Mouse (Mus musculus) CH12.LX (cell line): ENCODE results near the gene Hipk1. TPM values are rescaled to one million over a fixed set of nuclear protein-coding genes. Genes with fewer than 3 reads are reported as not detected.

Source experiments
- DNase-seq: peaks from one replicate; pipeline ENCODE4 v3.0.0-alpha.2; 2013; ENCODE audit errors: extremely low read depth
- H3K27ac ChIP-seq: 2 replicates; pipeline ENCODE4 v1.5.1; 2012; ENCODE audit warnings: low read depth, mild to moderate bottlenecking, control low read depth, moderate library complexity; ENCODE audit not compliant: insufficient read depth
- H3K27me3 ChIP-seq: replicated peaks from 2 replicates; pipeline ENCODE3; 2012; ENCODE audit warnings: inconsistent platforms
- H3K36me3 ChIP-seq, 2 experiments: replicated peaks in 1 of 2; 2 replicates each; pipeline versions ENCODE3 to v1.6.1; 2012; ENCODE audit warnings: inconsistent platforms in 1 of 2, low read length in 1 of 2, mild to moderate bottlenecking in 1 of 2, mixed read lengths in 1 of 2, moderate library complexity in 1 of 2; ENCODE audit not compliant: control insufficient read depth in 1 of 2, insufficient read depth in 1 of 2
- H3K4me1 ChIP-seq, 2 experiments: 2 replicates each; pipeline ENCODE4 v1.6.1; 2012; ENCODE audit warnings: inconsistent platforms in 1 of 2, moderate library complexity in 1 of 2; ENCODE audit not compliant: insufficient read depth in 2 of 2, control insufficient read depth in 1 of 2
- H3K4me2 ChIP-seq: 2 replicates; pipeline ENCODE4 v1.6.1; 2012; ENCODE audit warnings: low read depth, mild to moderate bottlenecking, control low read depth; ENCODE audit not compliant: poor library complexity, insufficient read depth, severe bottlenecking
- H3K4me3 ChIP-seq, 3 experiments: fragments of 150-350 bp in 1 of 3; sonication (generic) in 1 of 3; replicated peaks in 1 of 3; 2 replicates each; pipeline versions ENCODE3 to v1.5.1; 2011 to 2012; ENCODE audit warnings: low read depth in 2 of 3, low read length in 2 of 3, mild to moderate bottlenecking in 2 of 3, moderate library complexity in 2 of 3, control low read depth in 1 of 3, improper control_type of control experiment in 1 of 3, inconsistent platforms in 1 of 3, mixed read lengths in 1 of 3; ENCODE audit not compliant: poor library complexity in 1 of 3
- H3K79me2 ChIP-seq: replicated peaks from 2 replicates; pipeline ENCODE4 v1.6.1; 2012; ENCODE audit warnings: mild to moderate bottlenecking, moderate library complexity; ENCODE audit not compliant: control insufficient read depth, poor library complexity, insufficient read depth, severe bottlenecking; ENCODE audit errors: extremely low read depth
- H3K9ac ChIP-seq: 2 replicates; pipeline ENCODE4 v1.6.1; 2012; ENCODE audit warnings: low read depth, mild to moderate bottlenecking, control low read depth, moderate library complexity; ENCODE audit not compliant: insufficient read depth
- H3K9me3 ChIP-seq: replicated peaks from 2 replicates; pipeline ENCODE3; 2012; ENCODE audit warnings: low read length, inconsistent platforms, mixed read lengths
- BHLHE40 ChIP-seq: IDR thresholded peaks from 2 replicates; pipeline ENCODE4 v1.6.1; 2011; ENCODE audit warnings: mild to moderate bottlenecking, low read depth, low read length, improper control_type of control experiment
- CTCF ChIP-seq, 2 experiments: IDR thresholded peaks in 1 of 2; conservative IDR thresholded peaks in 1 of 2; 2 replicates each; pipeline ENCODE4 v1.5.1; 2011 to 2012; ENCODE audit warnings: low read depth in 2 of 2, low read length in 2 of 2, improper control_type of control experiment in 1 of 2, inconsistent platforms in 1 of 2, mild to moderate bottlenecking in 1 of 2, moderate library complexity in 1 of 2
- E2F4 ChIP-seq: IDR thresholded peaks from 2 replicates; pipeline ENCODE4 v1.6.1; 2011; ENCODE audit warnings: low read depth, low read length, improper control_type of control experiment; ENCODE audit not compliant: insufficient replicate concordance
- EP300 ChIP-seq: IDR thresholded peaks from 2 replicates; pipeline ENCODE4 v1.6.1; 2011; ENCODE audit warnings: low read length, improper control_type of control experiment
- HCFC1 ChIP-seq: IDR thresholded peaks from 2 replicates; pipeline ENCODE4 v1.6.1; 2012; ENCODE audit warnings: low read depth, mild to moderate bottlenecking, inconsistent platforms, low read length, improper control_type of control experiment
- IRF4 ChIP-seq: IDR thresholded peaks from 2 replicates; pipeline ENCODE4 v1.6.1; 2014; ENCODE audit warnings: low read depth, mild to moderate bottlenecking, inconsistent platforms, low read length, improper control_type of control experiment
- JUND ChIP-seq: conservative IDR thresholded peaks from 2 replicates; pipeline ENCODE4 v1.6.1; 2011; ENCODE audit warnings: low read depth, low read length, improper control_type of control experiment
- KAT2A ChIP-seq: IDR thresholded peaks from 2 replicates; pipeline ENCODE4 v1.6.1; 2012; ENCODE audit warnings: low read length, improper control_type of control experiment, inconsistent platforms; ENCODE audit not compliant: insufficient replicate concordance
- MAFK ChIP-seq: IDR thresholded peaks from 2 replicates; pipeline ENCODE4 v1.6.1; 2011; ENCODE audit warnings: low read length, improper control_type of control experiment; ENCODE audit not compliant: insufficient replicate concordance
- MAZ ChIP-seq: IDR thresholded peaks from 2 replicates; pipeline ENCODE4 v1.6.1; 2012; ENCODE audit warnings: low read depth, mild to moderate bottlenecking, inconsistent platforms, low read length, improper control_type of control experiment, moderate library complexity
- MEF2A ChIP-seq: IDR thresholded peaks from 2 replicates; pipeline ENCODE4 v1.6.1; 2014; ENCODE audit warnings: low read depth, mild to moderate bottlenecking, inconsistent platforms, low read length, improper control_type of control experiment, borderline replicate concordance
- MYC ChIP-seq: IDR thresholded peaks from 2 replicates; pipeline ENCODE4 v1.6.1; 2011; ENCODE audit warnings: low read depth, mild to moderate bottlenecking, improper control_type of control experiment, low read length
- NELFE ChIP-seq: IDR thresholded peaks from 2 replicates; pipeline ENCODE4 v1.6.1; 2011; ENCODE audit warnings: low read depth, low read length, improper control_type of control experiment
- POLR2AphosphoS2 ChIP-seq: IDR thresholded peaks from 2 replicates; pipeline ENCODE4 v1.6.1; 2011; ENCODE audit warnings: low read depth, low read length, improper control_type of control experiment
- RAD21 ChIP-seq: IDR thresholded peaks from 2 replicates; pipeline ENCODE4 v1.6.1; 2011; ENCODE audit warnings: low read depth, mild to moderate bottlenecking, low read length, improper control_type of control experiment, moderate library complexity
- SIN3A ChIP-seq: IDR thresholded peaks from 2 replicates; pipeline ENCODE4 v1.6.1; 2012; ENCODE audit warnings: low read length, improper control_type of control experiment, inconsistent platforms
- TBP ChIP-seq: conservative IDR thresholded peaks from 2 replicates; pipeline ENCODE4 v1.6.1; 2011; ENCODE audit warnings: low read depth, low read length, improper control_type of control experiment
- TCF12 ChIP-seq: IDR thresholded peaks from 2 replicates; pipeline ENCODE4 v1.6.1; 2014; ENCODE audit warnings: low read depth, mild to moderate bottlenecking, inconsistent platforms, low read length, improper control_type of control experiment
- UBTF ChIP-seq: IDR thresholded peaks from 2 replicates; pipeline ENCODE4 v1.6.1; 2012; ENCODE audit warnings: low read depth, mild to moderate bottlenecking, inconsistent platforms, low read length, improper control_type of control experiment, moderate library complexity
- ZC3H11A ChIP-seq: IDR thresholded peaks from 2 replicates; pipeline ENCODE4 v1.6.1; 2012; ENCODE audit warnings: low read depth, mild to moderate bottlenecking, inconsistent platforms, low read length, improper control_type of control experiment
- ZKSCAN1 ChIP-seq: IDR thresholded peaks from 2 replicates; pipeline ENCODE4 v1.6.1; 2012; ENCODE audit warnings: low read depth, inconsistent platforms, low read length, improper control_type of control experiment, borderline replicate concordance
- ZNF384 ChIP-seq: IDR thresholded peaks from 2 replicates; pipeline ENCODE4 v1.6.1; 2012; ENCODE audit warnings: low read depth, low read length, improper control_type of control experiment, inconsistent platforms
- dilution Hi-C: fragments of 300-500 bp; cut with MboI; formaldehyde crosslinking; loops from 2 replicates; pipeline ENCODE4 v1.14.3; 2020; ENCODE audit warnings: low sequenced_read_pairs; ENCODE audit not compliant: extremely low pct_unique_long_range_greater_than_20kb, extremely low pct_ligation_motif_present
- in situ Hi-C: fragments of 300-500 bp; cut with MboI; formaldehyde crosslinking; loops from 3 replicates; pipeline ENCODE4 v1.14.3; 2019; ENCODE audit warnings: low sequenced_read_pairs, low pct_ligation_motif_present, low pct_unique_long_range_greater_than_20kb, mixed read lengths
- polyA plus RNA-seq: library from polyadenylated mRNA; unstranded; fragments of >175 nt; gene quantifications from 2 replicates; pipeline ENCODE4 v1.2.1, GENCODE M21; 2012; ENCODE audit warnings: low read depth; ENCODE audit not compliant: insufficient read length
- total RNA-seq, 2 experiments: library from RNA; depleted of rRNA; stranded (reverse); fragments of 300-350 nt in 1 of 2; fragments of >200 nt in 1 of 2; gene quantifications; 2 replicates each; pipeline ENCODE4 v1.2.3; 2012 to 2014

Hipk1 gene
- total and polyA plus RNA-seq, 3 experiments: 26.2 to 35.9 (median 32.7) TPM

DNA sequence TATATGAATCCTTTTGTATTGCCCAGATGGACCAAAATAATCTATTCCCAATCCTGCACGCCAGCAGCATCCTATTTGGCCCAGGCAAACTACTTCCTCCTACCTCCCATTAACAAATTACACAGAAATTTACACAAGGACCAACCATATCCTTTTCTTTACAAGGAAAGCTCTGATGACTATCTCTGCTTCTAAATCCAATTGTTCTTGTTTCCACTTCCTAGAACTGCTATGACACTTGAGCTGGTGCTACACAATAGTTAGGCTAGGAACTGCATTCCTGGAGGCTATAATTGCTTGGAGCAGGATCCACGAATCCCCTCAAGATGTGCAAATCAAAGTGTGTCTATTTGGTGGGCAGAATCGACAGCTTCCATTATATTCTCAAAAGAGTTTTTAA is 24.6 kb downstream of the Hipk1 start:
- H3K79me2 ChIP-seq: peaks cover 54% of the 10 kb centered on the region
- in situ Hi-C loops: no loop called here
- dilution Hi-C loops: no loop called here

DNA sequence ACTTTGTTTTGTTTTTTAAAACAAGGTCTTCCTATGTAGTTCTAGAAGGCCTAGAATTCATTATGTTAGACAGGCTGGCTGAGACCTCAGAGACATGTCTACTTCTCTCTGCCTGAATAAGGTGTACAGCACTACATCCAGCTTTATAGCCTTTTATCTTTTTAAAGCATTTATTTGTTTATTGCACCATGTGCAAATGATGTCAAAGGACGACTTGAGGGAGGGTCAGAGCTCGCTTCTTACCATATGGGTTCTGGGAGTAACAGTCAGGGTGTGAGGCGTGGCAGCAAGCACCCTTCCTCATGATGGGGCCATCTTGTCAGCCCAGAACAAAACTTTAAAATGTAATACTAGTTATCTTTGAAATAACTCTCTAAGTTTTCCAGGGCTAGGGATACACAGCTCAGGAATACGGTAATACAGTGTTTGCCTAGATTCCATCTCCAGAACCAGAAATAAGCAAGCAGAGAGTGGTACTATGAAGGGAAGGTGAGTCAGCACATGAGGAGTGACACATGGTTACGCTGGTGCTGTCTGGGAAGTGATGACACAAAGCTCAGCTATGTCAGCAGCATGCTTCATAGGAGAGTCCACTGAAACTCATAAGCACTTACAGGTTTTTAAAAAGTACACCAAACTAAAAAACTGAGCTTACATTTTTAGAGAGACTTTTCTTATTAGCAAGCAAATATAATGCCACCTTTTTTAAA is 31.9 kb downstream of the Hipk1 start:
- no peaks in the 10 kb centered on the region for H3K9me3 ChIP-seq
- peaks cover 3% of the 10 kb centered on the region; the same call in 1 of the 2 replicates for H3K79me2 ChIP-seq
- H3K36me3 ChIP-seq: peaks cover 62 to 92% of the 10 kb centered on the region in 2 experiments
- no peak overlapping the region for H3K4me2 ChIP-seq
- TF ChIP-seq SIN3A: no peak
- TF ChIP-seq MEF2A: no peak
- no peak for TF ChIP-seq TCF12
- TF ChIP-seq CTCF (conservative IDR thresholded peaks at IDR 0.05 in 1 of 2, IDR thresholded peaks at IDR 0.05 in 1 of 2; ENCODE audit: low read depth in 2 of 2, low read length in 2 of 2): no peak
- TF ChIP-seq MYC: no peak
- TF ChIP-seq JUND: no peak
- TF ChIP-seq HCFC1: no peak
- TF ChIP-seq IRF4: no peak
- no peak for TF ChIP-seq ZKSCAN1
- TF ChIP-seq NELFE: no peak
- TF ChIP-seq RAD21: no peak
- no peak for TF ChIP-seq KAT2A
- TF ChIP-seq E2F4: no peak
- no peak for TF ChIP-seq MAFK
- no peak for TF ChIP-seq TBP
- no peak for TF ChIP-seq MAZ
- no peak for TF ChIP-seq POLR2AphosphoS2
- TF ChIP-seq UBTF: no peak
- TF ChIP-seq BHLHE40: no peak
- no peak for TF ChIP-seq ZC3H11A
- TF ChIP-seq, all 38 proteins: peak for 0
- DNase-seq: no peak
- in situ Hi-C loops: no loop called here
- Histone ChIP-seq H3K27ac (no peak overlapping the region), H3K4me3 (no peak overlapping the region), H3K9ac (no peak overlapping the region), H3K27me3 (no peaks in the 10 kb centered on the region), H3K4me1 (no peaks in the 10 kb centered on the region; a peak in 1 of 4 replicates)
- dilution Hi-C loops: no loop called here

More for the DNA sequence above, 24.6 kb downstream of the Hipk1 start:
- H3K36me3 ChIP-seq: peaks cover 42 to 82% of the 10 kb centered on the region in 2 experiments
- no peak overlapping the region for H3K9ac ChIP-seq
- H3K27me3 ChIP-seq: no peaks in the 10 kb centered on the region
- H3K4me2 ChIP-seq: no peak overlapping the region
- no peak for DNase-seq
- H3K4me1 ChIP-seq: peaks cover 2 to 24% of the 10 kb centered on the region in 2 experiments; a peak in 3 of 4 replicates
- no peak overlapping the region for H3K27ac ChIP-seq
- no peak for TF ChIP-seq JUND
- TF ChIP-seq EP300: no peak
- TF ChIP-seq POLR2AphosphoS2: no peak
- no peak for TF ChIP-seq ZNF384
- H3K4me3 ChIP-seq: no peak overlapping the region
- no peaks in the 10 kb centered on the region for H3K9me3 ChIP-seq
